Comparison of ENCODE assay signal across 8 mouse cellular contexts in genomic region chr3:122122127-122122663, GRCm38 (mm10).
DNase-seq lines count a peak whose midpoint lies in the region; ATAC-seq and TF ChIP-seq lines count a peak whose summit lies in the region.

No protein-coding gene starts in this region.

- H3K27me3 ChIP-seq in forebrain, postnatal 0 days (ENCODE audit: insufficient read depth, low read length): no peaks in the 10 kb centered on the region
- H3K27me3 ChIP-seq in lung, embryonic 14.5 days (ENCODE audit: insufficient read depth, low read length): no peaks in the 10 kb centered on the region

- no peaks in the 10 kb centered on the region for H3K9me3 ChIP-seq in ES-E14 (ENCODE audit: control insufficient read depth, insufficient read depth, low read depth, low read length)
- no peaks in the 10 kb centered on the region for H3K9me3 ChIP-seq in forebrain, postnatal 0 days (ENCODE audit: low read length)
- no peaks in the 10 kb centered on the region for H3K9me3 ChIP-seq in lung, embryonic 14.5 days (ENCODE audit: low read depth, low read length)

- H3K9ac ChIP-seq in ES-E14 (ENCODE audit: insufficient read depth, low read depth, low read length, poor library complexity, severe bottlenecking): no peak overlapping the region
- H3K9ac ChIP-seq in forebrain, postnatal 0 days: peak overlapping the region; percentile 34; the same call in 1 of the 2 replicates
- H3K9ac ChIP-seq in lung, embryonic 14.5 days: no peak overlapping the region

- H3K4me2 ChIP-seq in forebrain, postnatal 0 days (ENCODE audit: low read depth): peak overlapping the region; percentile 49
- H3K4me2 ChIP-seq in lung, embryonic 14.5 days: peak overlapping the region; percentile 57

- 12% methylated on average over 17 of the region's 17 CpGs for WGBS in forebrain, postnatal 0 days
- WGBS in lung, embryonic 14.5 days: 4% methylated on average over 17 of the region's 17 CpGs

- peaks cover 0 to 9% of the 10 kb centered on the region in 2 experiments; a peak in 2 of 4 replicates for H3K4me1 ChIP-seq in ES-E14 (ENCODE audit: control insufficient read depth in 2 of 2, insufficient read depth in 2 of 2, low read length in 2 of 2, poor library complexity in 1 of 2)
- H3K4me1 ChIP-seq in forebrain, postnatal 0 days (ENCODE audit: insufficient read depth): no peaks in the 10 kb centered on the region
- H3K4me1 ChIP-seq in lung, embryonic 14.5 days (ENCODE audit: insufficient read depth): peaks cover 11% of the 10 kb centered on the region

- in situ Hi-C loops in ES-E14 (cut with MboI; ENCODE audit: low sequenced_read_pairs in 2 of 2, unreplicated experiment in 2 of 2): loop anchor here (25.0 kb wide), 2 partner anchors 160 to 585 kb away; partner anchors contain the start of genes Arhgap29 (in 1 of the 2) and Slc44a3 (in 1 of the 2)

- no peak overlapping the region for H3K27ac ChIP-seq in ES-E14 (ENCODE audit: insufficient read depth, low read depth, low read length, poor library complexity, severe bottlenecking)
- no peak overlapping the region for H3K27ac ChIP-seq in forebrain, postnatal 0 days (ENCODE audit: low read depth, low read length)
- H3K27ac ChIP-seq in lung, embryonic 14.5 days (ENCODE audit: low read depth): peak overlapping the region; percentile 73; the same call in 1 of the 2 replicates

- H3K36me3 ChIP-seq in ES-E14 (ENCODE audit: control insufficient read depth, insufficient read depth, low read length, poor library complexity, severe bottlenecking): no peaks in the 10 kb centered on the region
- no peaks in the 10 kb centered on the region for H3K36me3 ChIP-seq in forebrain, postnatal 0 days (ENCODE audit: insufficient read depth)
- no peaks in the 10 kb centered on the region for H3K36me3 ChIP-seq in lung, embryonic 14.5 days (ENCODE audit: insufficient read depth)

- ATAC-seq in forebrain, postnatal 0 days: peak; percentile 96
- peak; percentile 95 for ATAC-seq in lung, embryonic 14.5 days (ENCODE audit: insufficient read depth)

- peak; percentile 91 for DNase-seq in ES-E14 (ENCODE audit: low read depth, low spot score)
- peak; percentile 54 for DNase-seq in cerebellum, adult 11 months
- DNase-seq in forebrain, postnatal 0 days: peak; percentile 82
- peak; percentile 99 for DNase-seq in heart, postnatal 4 days
- DNase-seq in layer of hippocampus, adult 8-10 months (ENCODE audit: low spot score in 2 of 2): peak; percentile 78 to 80
- peak; percentile 96 for DNase-seq in lung, embryonic 14.5 days
- DNase-seq in ovary, postnatal 14 days (ENCODE audit: low spot score): peak; percentile 93
- DNase-seq in thymus, postnatal 10 days (ENCODE audit: low spot score in 2 of 2): peak; percentile 44 to 63

- TF ChIP-seq CTCF in forebrain, postnatal 0 days (IDR thresholded peaks at IDR 0.05; ENCODE audit: low read depth): peak; percentile 85
- TF ChIP-seq CTCF in lung, embryonic 14.5 days (IDR thresholded peaks at IDR 0.05; ENCODE audit: low read depth): peak; percentile 86

- H3K4me3 ChIP-seq in ES-E14 (ENCODE audit: insufficient read depth in 1 of 2, low read depth in 1 of 2, low read length in 2 of 2, poor library complexity in 1 of 2, severe bottlenecking in 1 of 2): no peak overlapping the region
- H3K4me3 ChIP-seq in forebrain, postnatal 0 days (ENCODE audit: low read depth, low read length): peak overlapping the region; percentile 28
- peak overlapping the region; percentile 8 for H3K4me3 ChIP-seq in lung, embryonic 14.5 days (ENCODE audit: low read depth, low read length)

TF ChIP-seq in ES-E14, 5 proteins besides CTCF, POLR2A, EP300 and RAD21:
- no peak for TF ChIP-seq CHD2 (IDR thresholded peaks at IDR 0.05; ENCODE audit: low read depth, low read length)
- TF ChIP-seq ZC3H11A (IDR thresholded peaks at IDR 0.05; ENCODE audit: borderline replicate concordance, low read depth, low read length): peak; percentile 87
- TF ChIP-seq HCFC1 (IDR thresholded peaks at IDR 0.05; ENCODE audit: borderline replicate concordance, insufficient read depth, low read length): no peak
TF ChIP-seq in ES-E14: peak in this region for 1.

Comparison
In these comparisons a context has a peak if more than half of its experiments do, and no peak if none do; other contexts are left out.
1. H3K4me3 ChIP-seq: peak in forebrain, postnatal 0 days (single experiment) and lung, embryonic 14.5 days (single experiment); none in ES-E14 (0 of 2).
2. Peak in every context shown above with its lines, with median percentiles within 50 percentile points of each other: DNase-seq.